Mouse (Mus musculus): ENCODE data around the gene Gbf1.
"Not testable (repeated sequence)": the region's sequence is repeated elsewhere in the genome, so short reads cannot be mapped to it uniquely, and the experiment has no call there.

GRCm38 (mm10) chr19:46167169-46167568 is 14.9 kb downstream of the Gbf1 start:
- not testable (repeated sequence) for TF ChIP-seq CTCF (conservative IDR thresholded peaks at IDR 0.05; ENCODE audit: insufficient read depth, insufficient read length, low read depth, low read length); POLR2A (IDR thresholded peaks at IDR 0.05; ENCODE audit: low read depth, low read length)

Measured in kidney, adult 2 months (tissue).